ENCODE assay signal across 8 mouse cellular contexts in the genomic region with DNA sequence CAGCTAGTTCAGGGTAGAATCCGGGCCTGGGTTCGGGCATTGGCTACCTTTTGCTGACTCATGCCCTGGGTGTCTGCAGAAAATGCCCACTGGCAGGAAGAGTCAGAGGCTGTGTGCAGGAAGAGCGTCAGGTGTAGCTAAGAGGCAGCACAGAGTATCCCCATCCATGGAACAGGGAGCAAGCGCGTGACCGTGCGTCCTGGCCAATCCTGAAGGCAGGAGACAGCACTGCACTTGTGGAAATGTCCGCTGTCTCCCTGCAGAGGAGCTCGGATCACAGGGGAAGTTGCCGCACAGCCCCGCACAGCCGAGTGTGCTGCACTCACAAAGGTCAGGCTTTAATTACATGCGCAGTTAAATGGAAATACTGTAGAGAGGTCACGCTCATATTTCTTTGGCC.
A peak's percentile ranks its signal among the peaks of the same experiment; 100 is the strongest.
DNase-seq lines count a peak whose midpoint lies in the region; ATAC-seq and TF ChIP-seq lines count a peak whose summit lies in the region.

No protein-coding gene starts in this region.

- no peaks in the 10 kb centered on the region for H3K27me3 ChIP-seq in forebrain, postnatal 0 days (ENCODE audit: insufficient read depth, low read length)
- peaks cover 97% of the 10 kb centered on the region for H3K27me3 ChIP-seq in forebrain, embryonic 10.5 days (ENCODE audit: poor library complexity, severe bottlenecking)
- H3K27me3 ChIP-seq in limb, embryonic 13.5 days: peaks cover 99% of the 10 kb centered on the region

- peak; percentile 23; the same call in 1 of the 2 replicates for ATAC-seq in forebrain, postnatal 0 days
- ATAC-seq in limb, embryonic 13.5 days (ENCODE audit: low FRiP score, low read depth): no peak; the same call in 1 of the 2 replicates

- peaks cover 19% of the 10 kb centered on the region; the same call in 1 of the 2 replicates for H3K4me1 ChIP-seq in forebrain, postnatal 0 days (ENCODE audit: insufficient read depth)
- H3K4me1 ChIP-seq in forebrain, embryonic 10.5 days: peaks cover 55% of the 10 kb centered on the region
- H3K4me1 ChIP-seq in limb, embryonic 13.5 days: peaks cover 34% of the 10 kb centered on the region

- H3K36me3 ChIP-seq in forebrain, postnatal 0 days (ENCODE audit: insufficient read depth): no peaks in the 10 kb centered on the region
- peaks cover 3% of the 10 kb centered on the region; the same call in 1 of the 2 replicates for H3K36me3 ChIP-seq in forebrain, embryonic 10.5 days (replicated peaks)
- no peaks in the 10 kb centered on the region for H3K36me3 ChIP-seq in limb, embryonic 13.5 days

- no peak overlapping the region for H3K4me2 ChIP-seq in forebrain, postnatal 0 days (ENCODE audit: low read depth)
- H3K4me2 ChIP-seq in limb, embryonic 13.5 days (replicated peaks): peak overlapping the region; percentile 46

- WGBS in forebrain, postnatal 0 days: 35% methylated on average over 14 of the region's 14 CpGs
- 25% methylated on average over 14 of the region's 14 CpGs for WGBS in forebrain, embryonic 10.5 days
- WGBS in limb, embryonic 13.5 days: 11% methylated on average over 14 of the region's 14 CpGs

- no peak overlapping the region for H3K9ac ChIP-seq in forebrain, postnatal 0 days
- no peak overlapping the region for H3K9ac ChIP-seq in limb, embryonic 13.5 days

- no peak overlapping the region for H3K4me3 ChIP-seq in forebrain, postnatal 0 days (ENCODE audit: low read depth, low read length)
- no peak overlapping the region for H3K4me3 ChIP-seq in forebrain, embryonic 10.5 days
- peak overlapping the region; percentile 12; the same call in 1 of the 2 replicates for H3K4me3 ChIP-seq in limb, embryonic 13.5 days

- no peak for DNase-seq in forebrain, postnatal 0 days
- DNase-seq in forebrain, embryonic 10.5 days (ENCODE audit: extremely low spot score, low spot score): no peak
- peak; percentile 36 for DNase-seq in embryo, embryonic 9.5 days (ENCODE audit: extremely low spot score)
- DNase-seq in heart, postnatal 36 days: peak; percentile 38 to 49
- no peak for DNase-seq in urinary bladder, postnatal 14 days (ENCODE audit: low spot score)
- DNase-seq in c-Kit-positive CD71-positive TER-119-positive erythroid progenitor cells, embryonic 14.5 days (ENCODE audit: low spot score): no peak
- DNase-seq in left cerebral cortex, postnatal 4 days: no peak

- no peak for TF ChIP-seq CTCF in forebrain, postnatal 0 days (IDR thresholded peaks at IDR 0.05; ENCODE audit: low read depth)

- intact Hi-C loops in heart, postnatal 36 days (cut with DNase I): loop anchor here (5.0 kb wide), 1 partner anchor 77 kb away; no protein-coding TSS in a partner anchor
- intact Hi-C loops in left cerebral cortex, postnatal 4 days (cut with DNase I): no loop called here

- no peaks in the 10 kb centered on the region for H3K9me3 ChIP-seq in forebrain, postnatal 0 days (ENCODE audit: low read length)
- H3K9me3 ChIP-seq in forebrain, embryonic 10.5 days: no peaks in the 10 kb centered on the region
- H3K9me3 ChIP-seq in limb, embryonic 13.5 days: no peaks in the 10 kb centered on the region

- H3K27ac ChIP-seq in forebrain, postnatal 0 days (ENCODE audit: low read depth, low read length): no peak overlapping the region
- H3K27ac ChIP-seq in forebrain, embryonic 10.5 days: no peak overlapping the region
- H3K27ac ChIP-seq in limb, embryonic 13.5 days: no peak overlapping the region

Comparison
In these comparisons a context has a peak if more than half of its experiments do, and no peak if none do; other contexts are left out.
1. DNase-seq: peak in embryo, embryonic 9.5 days (single experiment) and heart, postnatal 36 days (2 of 2); none in forebrain, postnatal 0 days (single experiment), forebrain, embryonic 10.5 days (single experiment), urinary bladder, postnatal 14 days (single experiment), c-Kit-positive CD71-positive TER-119-positive erythroid progenitor cells, embryonic 14.5 days (single experiment) and left cerebral cortex, postnatal 4 days (single experiment).